Mouse (Mus musculus): ENCODE data around the gene Kit. TPM values are rescaled to one million over a fixed set of nuclear protein-coding genes. Genes with fewer than 3 reads are reported as not detected.

Kit gene
- 1.9 TPM for polyA plus RNA-seq (2017; shearing (Covaris generic))

GRCm38 (mm10) chr5:75574852-75575566 lies at the start of gene Kit:
Gene Kit (plus strand): TSS chr5:75574916.

All from CD4-positive, CD25-positive, alpha-beta regulatory T cell (primary cell).